Mouse (Mus musculus) ES-Bruce4 (cell line): ENCODE results near the gene Iqschfp.

Source experiments
- CTCF ChIP-seq: IDR thresholded peaks from one replicate; pipeline ENCODE4 v1.8.1; 2011; ENCODE audit warnings: low read depth, low read length
- EP300 ChIP-seq: IDR thresholded peaks from 2 replicates; pipeline ENCODE4 v1.6.1; 2011; ENCODE audit warnings: low read depth, low read length; ENCODE audit not compliant: insufficient read depth
- POLR2A ChIP-seq: IDR thresholded peaks from one replicate; pipeline ENCODE4 v1.8.1; 2011; ENCODE audit warnings: low read length; ENCODE audit not compliant: insufficient read depth

GRCm38 (mm10) chr3:68514120-68514497 lies 622.1 kb downstream of the Iqschfp start:
- no peak for TF ChIP-seq POLR2A
- no peak for TF ChIP-seq CTCF
- no peak for TF ChIP-seq EP300
